Mouse (Mus musculus): ENCODE measurements around the gene Amhr2.
A peak's percentile ranks its signal among the peaks of the same experiment; 100 is the strongest.

The Amhr2 gene

GRCm38 (mm10) chr15:102424657-102425056 is 20.5 kb upstream of the Amhr2 start:
- no peak for DNase-seq

- no peak for DNase-seq
Measured at GRCm38 (mm10) chr15:102426963-102427362, 18.2 kb upstream of the Amhr2 start.

GRCm38 (mm10) chr15:102432046-102432445 is 13.1 kb upstream of the Amhr2 start:
- DNase-seq: no peak

GRCm38 (mm10) chr15:102433173-102433572 is 12.0 kb upstream of the Amhr2 start:
- no peak for DNase-seq

GRCm38 (mm10) chr15:102442490-102442889 is 2.7 kb upstream of the Amhr2 start:
- DNase-seq: peak; percentile 84 to 94

GRCm38 (mm10) chr15:102446448-102446847 is 1.3 kb downstream of the Amhr2 start:
- DNase-seq: no peak

GRCm38 (mm10) chr15:102449366-102449765 is 4.2 kb downstream of the Amhr2 start:
- DNase-seq: no peak

GRCm38 (mm10) chr15:102450928-102451327 is 5.8 kb downstream of the Amhr2 start:
- DNase-seq: peak; percentile 57 to 70

GRCm38 (mm10) chr15:102451666-102452430 is 6.7 kb downstream of the Amhr2 start:
- DNase-seq: no peak

GRCm38 (mm10) chr15:102455993-102456392 is 10.8 kb downstream of the Amhr2 start:
- peak in 1 of 2 experiments; percentile 53 for DNase-seq

GRCm38 (mm10) chr15:102458050-102458736 is 13.0 kb downstream of the Amhr2 start:
- peak in 1 of 2 experiments; percentile 24 for DNase-seq

GRCm38 (mm10) chr15:102458904-102459317 is 13.7 kb downstream of the Amhr2 start, which contains the start of gene Prr13:
TSS of gene Prr13 (plus strand) at chr15:102459028.
- peak; percentile 95 to 99 for DNase-seq

GRCm38 (mm10) chr15:102459381-102459780 is 14.2 kb downstream of the Amhr2 start:
- DNase-seq: no peak

- no peak for DNase-seq
Measured at GRCm38 (mm10) chr15:102459847-102460246, 14.7 kb downstream of the Amhr2 start.

GRCm38 (mm10) chr15:102460409-102460808 is 15.2 kb downstream of the Amhr2 start:
- no peak for DNase-seq

GRCm38 (mm10) chr15:102460971-102461370 is 15.8 kb downstream of the Amhr2 start:
- DNase-seq: no peak

GRCm38 (mm10) chr15:102461430-102462075 is 16.4 kb downstream of the Amhr2 start:
- no peak for DNase-seq

- DNase-seq: peak; percentile 40 to 43
Measured at GRCm38 (mm10) chr15:102463666-102464065, 18.5 kb downstream of the Amhr2 start.

GRCm38 (mm10) chr15:102468675-102469370 is 23.7 kb downstream of the Amhr2 start:
- DNase-seq: no peak

- peak; percentile 96 for DNase-seq
Measured at GRCm38 (mm10) chr15:102470183-102470604, 25.0 kb downstream of the Amhr2 start, which contains the start of gene Pcbp2. TSS of gene Pcbp2 (plus strand) at chr15:102470539.

GRCm38 (mm10) chr15:102470605-102471294 is 25.6 kb downstream of the Amhr2 start:
- peak; percentile 87 to 91 for DNase-seq

- DNase-seq: no peak
Measured at GRCm38 (mm10) chr15:102471295-102471645, 26.1 kb downstream of the Amhr2 start.
